Mouse (Mus musculus) ES-E14 (cell line): Measurements from ENCODE around the gene Atrip. TPM values are rescaled to one million over a fixed set of nuclear protein-coding genes. Genes with fewer than 3 reads are reported as not detected.
A peak's percentile ranks its signal among the peaks of the same experiment; 100 is the strongest.

Experiments used
- DNase-seq: peaks from one replicate; pipeline ENCODE4 v3.0.0-alpha.2; 2013; ENCODE audit warnings: low read depth, low spot score
- H3K27ac ChIP-seq: 2 replicates; pipeline ENCODE4 v1.5.1; 2012; ENCODE audit warnings: low read depth, mild to moderate bottlenecking, low read length, moderate library complexity, mixed read lengths; ENCODE audit not compliant: poor library complexity, insufficient read depth, severe bottlenecking
- H3K36me3 ChIP-seq: 2 replicates; pipeline ENCODE4 v1.6.1; 2012; ENCODE audit warnings: mild to moderate bottlenecking, low read length, moderate library complexity, mixed read lengths; ENCODE audit not compliant: control insufficient read depth, poor library complexity, insufficient read depth, severe bottlenecking
- H3K4me1 ChIP-seq, 2 experiments: fragments of 150-350 bp in 1 of 2; sonication (generic) in 1 of 2; 2 replicates each; pipeline ENCODE4 v1.6.1; 2012; ENCODE audit warnings: low read length in 2 of 2, mild to moderate bottlenecking in 1 of 2, mixed read lengths in 1 of 2; ENCODE audit not compliant: control insufficient read depth in 2 of 2, insufficient read depth in 2 of 2, poor library complexity in 1 of 2
- H3K4me3 ChIP-seq, 2 experiments: fragments of 150-350 bp in 1 of 2; sonication (generic) in 1 of 2; 2 replicates each; pipeline ENCODE4 v1.5.1; 2012; ENCODE audit warnings: low read length in 2 of 2, low read depth in 1 of 2, mild to moderate bottlenecking in 1 of 2, mixed read lengths in 1 of 2; ENCODE audit not compliant: insufficient read depth in 1 of 2, poor library complexity in 1 of 2, severe bottlenecking in 1 of 2
- H3K9ac ChIP-seq: 2 replicates; pipeline ENCODE4 v1.6.1; 2012; ENCODE audit warnings: low read depth, mild to moderate bottlenecking, low read length, mixed read lengths; ENCODE audit not compliant: poor library complexity, insufficient read depth, severe bottlenecking
- H3K9me3 ChIP-seq: fragments of 150-350 bp; sonication (generic); 2 replicates; pipeline ENCODE4 v1.6.1; 2012; ENCODE audit warnings: low read depth, mild to moderate bottlenecking, low read length; ENCODE audit not compliant: control insufficient read depth, insufficient read depth
- CHD2 ChIP-seq: IDR thresholded peaks from 2 replicates; pipeline ENCODE4 v1.6.1; 2014; ENCODE audit warnings: mild to moderate bottlenecking, low read depth, low read length, inconsistent platforms
- HCFC1 ChIP-seq: IDR thresholded peaks from 2 replicates; pipeline ENCODE4 v1.6.1; 2012; ENCODE audit warnings: low read length, inconsistent platforms, borderline replicate concordance; ENCODE audit not compliant: insufficient read depth
- MAFK ChIP-seq: IDR thresholded peaks from 2 replicates; pipeline ENCODE4 v1.6.1; 2014; ENCODE audit warnings: mild to moderate bottlenecking, low read depth, low read length, inconsistent platforms; ENCODE audit not compliant: insufficient read depth
- ZC3H11A ChIP-seq: IDR thresholded peaks from 2 replicates; pipeline ENCODE4 v1.6.1; 2012; ENCODE audit warnings: low read depth, mild to moderate bottlenecking, inconsistent platforms, low read length, borderline replicate concordance
- ZNF384 ChIP-seq: IDR thresholded peaks from 2 replicates; pipeline ENCODE4 v1.6.1; 2012; ENCODE audit warnings: low read depth, low read length, inconsistent platforms
- in situ Hi-C, 2 experiments: fragments of 600-800 bp; cut with MboI; formaldehyde crosslinking; loops; one replicate each; pipeline ENCODE4 v1.15.1; 2025; ENCODE audit warnings: low sequenced_read_pairs in 2 of 2, inconsistent platforms in 1 of 2; ENCODE audit not compliant: unreplicated experiment in 2 of 2
- total RNA-seq: library from RNA; depleted of rRNA; stranded (reverse); fragments of 300-350 nt; gene quantifications from 2 replicates; pipeline ENCODE4 v1.2.3, GENCODE M21; 2012

Atrip gene
- total RNA-seq, 1 experiment = 17.1 TPM

- TF ChIP-seq ZC3H11A = no peak
- no peak for TF ChIP-seq HCFC1
- no peak for TF ChIP-seq ZNF384
- TF ChIP-seq MAFK = no peak
- TF ChIP-seq CHD2 = no peak
- Histone ChIP-seq H3K4me3 (no peak overlapping the region), H3K9me3 (no peaks in the 10 kb centered on the region), H3K36me3 (peaks cover 26% of the 10 kb centered on the region), H3K4me1 (peaks cover 0 to 30% of the 10 kb centered on the region in 2 experiments; a peak in 2 of 4 replicates), H3K9ac (no peak overlapping the region), H3K27ac (no peak overlapping the region)
- in situ Hi-C loops = no loop called here
- DNase-seq = no peak
Measured at GRCm38 (mm10) chr9:109056916-109057315, 17.0 kb downstream of the Atrip start.

GRCm38 (mm10) chr9:109056081-109056690 is 17.7 kb downstream of the Atrip start:
- Histone ChIP-seq H3K4me1 (peaks cover 0 to 36% of the 10 kb centered on the region in 2 experiments; a peak in 2 of 4 replicates), H3K4me3 (no peak overlapping the region), H3K36me3 (peaks cover 32% of the 10 kb centered on the region), H3K9ac (no peak overlapping the region), H3K9me3 (no peaks in the 10 kb centered on the region), H3K27ac (no peak overlapping the region)
- TF ChIP-seq CHD2 (no peak), ZC3H11A (no peak), MAFK (no peak), HCFC1 (no peak), ZNF384 (no peak)
- DNase-seq = no peak
- in situ Hi-C loops = no loop called here

GRCm38 (mm10) chr9:109055271-109056030 is 18.5 kb downstream of the Atrip start:
- Histone ChIP-seq H3K27ac (no peak overlapping the region), H3K9me3 (no peaks in the 10 kb centered on the region), H3K4me3 (no peak overlapping the region), H3K9ac (no peak overlapping the region), H3K36me3 (peaks cover 32% of the 10 kb centered on the region), H3K4me1 (peaks cover 0 to 34% of the 10 kb centered on the region in 2 experiments; a peak in 2 of 4 replicates)
- DNase-seq = no peak
- TF ChIP-seq CHD2 (no peak), ZC3H11A (no peak), MAFK (no peak), HCFC1 (no peak), ZNF384 (no peak)
- in situ Hi-C loops = no loop called here

DNA sequence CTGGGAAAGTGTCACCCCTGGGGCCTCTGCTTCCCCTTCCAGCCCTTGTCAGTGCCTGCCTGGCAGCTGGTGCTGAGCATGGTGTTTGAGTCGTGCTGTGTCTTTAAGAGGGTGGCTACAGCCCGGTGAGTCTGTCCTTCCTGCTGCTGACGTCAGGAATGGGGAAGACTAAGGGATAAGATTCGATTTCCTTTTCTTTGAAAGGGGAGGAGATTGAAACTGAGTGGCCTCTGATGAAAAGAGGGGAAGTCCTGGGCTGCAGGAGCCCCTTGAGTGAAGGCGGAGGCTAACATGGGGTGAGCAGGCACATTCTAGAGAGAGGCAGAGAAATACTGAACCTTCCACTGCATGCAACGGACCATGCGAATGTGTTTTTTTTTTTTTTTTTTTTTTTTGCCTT is 19.2 kb downstream of the Atrip start:
- in situ Hi-C loops = no loop called here
- Histone ChIP-seq H3K4me3 (no peak overlapping the region), H3K4me1 (peaks cover 0 to 31% of the 10 kb centered on the region in 2 experiments; a peak in 2 of 4 replicates), H3K9me3 (no peaks in the 10 kb centered on the region), H3K9ac (peak overlapping the region; percentile 18; the same call in 1 of the 2 replicates), H3K27ac (no peak overlapping the region), H3K36me3 (peaks cover 27% of the 10 kb centered on the region)
- TF ChIP-seq CHD2 (no peak), ZNF384 (no peak), MAFK (no peak), HCFC1 (no peak), ZC3H11A (no peak)
- no peak for DNase-seq
